Mouse (Mus musculus): ENCODE data around the gene Trmt1.
"Not testable (repeated sequence)": the region's sequence is repeated elsewhere in the genome, so short reads cannot be mapped to it uniquely, and the experiment has no call there.

Trmt1 gene

DNA sequence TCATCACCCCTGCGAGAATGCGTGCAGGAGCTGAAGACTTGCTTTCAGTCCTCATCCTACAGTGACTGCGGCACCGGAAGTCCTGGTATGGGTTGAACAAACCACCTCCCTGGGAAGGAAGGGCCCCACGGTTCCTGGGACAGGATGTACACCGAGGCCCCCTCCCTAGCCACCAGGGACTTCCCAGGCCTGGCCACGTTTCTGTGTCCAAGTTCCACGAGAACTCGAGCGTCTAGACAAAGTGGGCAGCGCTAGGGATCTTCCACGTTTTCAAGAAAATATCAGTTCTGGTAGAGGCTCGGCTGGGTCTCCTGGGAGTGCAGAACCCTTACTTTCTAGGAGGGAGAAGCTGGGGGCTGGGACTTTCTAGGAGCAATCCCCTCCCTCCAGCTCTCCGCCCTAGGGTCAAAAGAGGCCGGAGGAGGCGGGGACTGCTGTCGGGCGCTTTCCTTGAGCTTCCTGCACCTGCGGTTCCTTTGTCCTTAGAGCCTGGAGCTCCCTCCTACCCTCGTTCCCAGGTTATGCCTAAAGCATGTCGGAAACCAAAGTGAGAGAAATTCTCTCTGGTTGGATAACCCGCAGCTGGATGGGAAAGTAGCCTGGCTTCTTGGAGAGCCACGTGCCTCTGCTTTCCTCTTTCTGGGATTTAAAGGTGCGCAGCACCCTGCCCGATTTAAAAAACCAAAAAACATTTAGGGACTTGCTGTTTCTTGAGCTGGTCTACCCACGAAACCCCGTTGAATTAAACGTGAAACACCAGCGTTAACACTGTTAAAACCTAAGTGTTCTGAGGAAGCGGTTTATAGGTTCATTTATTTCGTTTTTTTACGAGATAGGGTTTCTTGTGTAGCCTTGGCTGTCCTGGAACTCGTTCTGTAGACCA, 25.9 kb upstream of the Trmt1 start:
- DNase-seq, result peak; percentile 71 to 73

- peak; percentile 71 to 73 for DNase-seq
These were observed 25.2 kb upstream of the Trmt1 start for GRCm38 (mm10) chr8:84660819-84661457.

- DNase-seq, result peak; percentile 84 to 85
These were observed 24.6 kb upstream of the Trmt1 start for GRCm38 (mm10) chr8:84661458-84661871.

DNA sequence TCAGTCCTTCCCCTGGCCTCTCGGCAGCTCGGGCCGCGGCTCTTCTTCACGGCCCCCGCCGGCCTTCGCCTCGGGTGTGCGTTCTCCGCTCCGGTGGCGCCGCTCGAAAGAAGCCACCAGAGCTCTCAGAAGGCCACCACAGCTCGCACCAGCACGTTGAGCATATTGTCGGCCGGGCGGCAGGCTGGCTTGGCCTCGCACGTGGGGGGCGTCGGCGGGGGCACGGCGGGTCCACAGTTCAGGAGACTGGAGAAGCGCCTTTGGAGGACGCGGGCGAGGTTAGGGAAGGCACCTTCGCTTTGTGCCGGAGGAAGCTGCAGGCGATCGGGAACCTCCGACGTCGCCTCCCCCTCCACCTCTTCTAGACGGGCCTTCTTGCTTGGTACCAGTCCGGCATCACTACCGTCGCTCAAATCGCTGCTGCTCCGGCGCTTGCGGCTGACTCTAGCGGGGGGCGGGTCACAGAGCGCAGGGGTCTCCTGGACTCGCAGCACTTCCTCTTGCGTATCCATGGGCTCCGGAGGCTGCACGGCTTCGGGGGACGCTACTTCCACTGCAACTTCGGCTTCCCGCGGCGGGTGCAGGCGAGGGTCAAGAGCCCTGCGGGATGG, 24.0 kb upstream of the Trmt1 start:
- DNase-seq, result peak in 1 of 2 experiments; percentile 43

DNA sequence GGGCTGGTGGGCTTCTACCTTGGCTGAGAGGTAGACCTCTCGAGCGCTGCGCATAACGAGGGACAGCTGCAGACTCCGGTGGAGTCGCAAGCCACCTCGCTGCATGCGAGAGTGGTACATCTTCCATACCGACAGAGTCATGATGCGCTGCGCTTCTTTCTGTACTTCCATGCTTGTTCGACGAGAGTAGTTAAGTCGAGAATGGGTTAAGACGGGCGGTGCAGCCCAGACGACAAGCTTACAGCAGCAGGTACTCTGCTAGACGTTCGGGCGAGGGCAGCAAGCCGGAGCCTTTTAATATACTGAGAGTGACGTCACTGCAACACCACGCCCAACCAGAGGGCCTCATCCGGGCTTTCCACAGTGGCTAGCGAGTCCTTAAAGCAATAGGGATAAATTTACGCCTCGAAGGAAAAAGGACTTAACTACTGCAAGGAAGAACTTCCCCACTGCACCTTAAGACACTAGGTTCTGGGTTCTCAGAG, 23.5 kb upstream of the Trmt1 start, which contains the start of gene Ier2:
Gene Ier2 (minus strand): TSS at position 272 of the 485 bp plus-strand sequence.
- peak; percentile 96 to 97 for DNase-seq

- DNase-seq, result peak; percentile 98
These were observed 22.4 kb upstream of the Trmt1 start for GRCm38 (mm10) chr8:84663483-84664327.

GRCm38 (mm10) chr8:84664566-84665384, 21.3 kb upstream of the Trmt1 start:
- DNase-seq, result peak; percentile 77 to 79

DNA sequence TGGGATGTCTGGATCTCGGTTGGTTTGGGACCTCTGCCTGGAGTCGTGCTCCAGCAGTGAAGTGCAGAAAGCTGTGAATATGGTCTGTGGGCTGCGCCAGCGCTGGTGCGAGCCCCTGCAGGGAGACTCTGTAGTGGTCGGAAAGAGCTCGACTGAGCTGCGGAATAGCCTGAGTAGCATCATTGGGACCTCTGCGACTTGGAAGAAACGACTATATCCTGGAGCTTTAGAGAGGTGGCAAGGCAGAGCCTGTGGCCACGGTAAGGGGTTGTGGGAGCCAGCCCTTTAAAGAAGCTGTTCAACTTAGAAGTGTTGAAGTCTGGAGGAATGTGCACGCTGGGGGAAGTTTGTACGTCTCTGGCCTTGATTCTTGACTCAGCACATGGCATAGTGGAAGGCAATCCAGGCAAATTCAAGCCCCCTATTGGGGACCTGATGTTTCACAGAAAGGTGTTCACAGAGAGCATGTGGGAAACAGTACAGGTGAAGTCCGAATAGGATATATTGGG, 20.7 kb upstream of the Trmt1 start:
- DNase-seq, result no peak

GRCm38 (mm10) chr8:84668081-84668480, 18.0 kb upstream of the Trmt1 start:
- DNase-seq, result no peak

- peak in 1 of 2 experiments; percentile 48 for DNase-seq
These were observed 17.2 kb upstream of the Trmt1 start for GRCm38 (mm10) chr8:84668731-84669485.

- not testable (repeated sequence) for DNase-seq
These were observed 15.7 kb upstream of the Trmt1 start for GRCm38 (mm10) chr8:84670295-84671006.

GRCm38 (mm10) chr8:84677305-84677704, 8.8 kb upstream of the Trmt1 start:
- no peak for DNase-seq

DNA sequence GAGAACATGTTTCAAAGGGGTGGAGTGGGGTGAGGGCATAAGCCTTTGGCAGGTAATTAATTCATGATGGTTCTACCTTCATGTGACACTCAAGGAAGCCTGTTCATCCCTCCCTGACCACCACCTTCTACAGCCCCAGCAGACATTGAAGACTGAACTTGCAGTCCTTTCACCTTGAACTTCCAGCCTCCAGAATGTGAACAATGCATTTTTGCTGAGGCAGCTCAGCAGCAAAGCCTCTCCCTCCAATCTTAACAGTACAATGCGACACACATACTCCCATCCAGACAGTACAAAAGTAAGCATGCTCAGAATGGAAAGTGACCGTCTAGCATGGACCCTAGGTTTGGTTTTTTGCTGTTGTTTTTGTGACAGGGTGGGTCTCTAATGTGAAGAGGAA, 4.6 kb upstream of the Trmt1 start:
- no peak for DNase-seq

DNA sequence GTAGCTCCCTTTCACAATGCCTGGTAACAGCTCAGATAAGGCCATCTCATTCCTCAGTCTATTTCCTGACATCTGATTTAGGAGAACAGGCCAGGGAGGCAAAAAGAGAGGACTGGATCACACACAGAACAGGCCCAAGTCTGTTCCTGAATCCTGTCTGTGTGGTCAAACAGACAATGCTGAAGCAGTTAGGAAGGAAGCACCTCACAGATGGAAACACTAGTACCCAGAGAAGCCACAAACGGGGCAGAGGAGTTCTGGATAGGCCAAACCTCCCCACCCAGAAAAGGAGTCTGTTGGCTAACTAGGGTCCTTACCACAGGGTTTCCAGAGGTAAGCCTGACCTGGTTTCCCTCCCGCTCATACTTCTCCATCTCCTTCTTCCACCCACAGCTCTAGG, 3.9 kb upstream of the Trmt1 start:
- DNase-seq, result no peak

- no peak for DNase-seq
These were observed 1.6 kb upstream of the Trmt1 start for GRCm38 (mm10) chr8:84684537-84684936.

DNA sequence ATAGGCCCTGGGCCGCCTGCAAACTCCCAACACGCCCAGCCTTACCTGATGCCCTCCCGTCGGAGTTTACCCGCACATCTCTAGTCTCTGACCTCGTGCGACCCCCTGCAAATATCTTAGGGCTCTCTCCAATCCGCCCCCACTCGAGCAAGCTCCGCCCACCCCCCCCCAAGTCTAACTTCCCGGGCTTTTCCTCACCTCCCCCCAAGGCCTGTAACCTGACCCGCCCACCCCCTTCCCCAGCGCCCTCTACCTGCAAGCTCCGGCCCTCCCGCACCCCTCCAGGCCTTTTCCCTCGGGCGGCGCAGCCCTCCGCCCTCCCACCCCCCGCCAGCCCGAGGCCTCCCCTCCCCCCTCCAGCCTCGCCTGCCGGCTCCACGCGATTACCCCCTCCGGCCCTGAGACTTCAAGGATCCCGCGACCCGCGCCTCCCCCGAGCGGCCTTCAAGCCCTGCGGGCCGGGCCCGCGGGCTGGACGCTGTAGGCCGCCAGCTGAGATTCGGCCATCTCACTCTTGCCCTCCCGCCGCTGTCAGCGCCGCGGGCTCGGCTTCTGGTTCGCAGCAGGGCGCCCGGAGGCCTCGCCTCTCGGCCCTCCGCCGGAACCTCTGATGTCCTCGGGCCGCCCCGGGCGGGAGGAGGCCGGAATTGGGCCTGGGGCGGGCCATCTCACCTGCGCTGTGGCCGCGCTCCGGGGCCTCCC, 1.0 kb downstream of the Trmt1 start:
- no peak for DNase-seq

DNA sequence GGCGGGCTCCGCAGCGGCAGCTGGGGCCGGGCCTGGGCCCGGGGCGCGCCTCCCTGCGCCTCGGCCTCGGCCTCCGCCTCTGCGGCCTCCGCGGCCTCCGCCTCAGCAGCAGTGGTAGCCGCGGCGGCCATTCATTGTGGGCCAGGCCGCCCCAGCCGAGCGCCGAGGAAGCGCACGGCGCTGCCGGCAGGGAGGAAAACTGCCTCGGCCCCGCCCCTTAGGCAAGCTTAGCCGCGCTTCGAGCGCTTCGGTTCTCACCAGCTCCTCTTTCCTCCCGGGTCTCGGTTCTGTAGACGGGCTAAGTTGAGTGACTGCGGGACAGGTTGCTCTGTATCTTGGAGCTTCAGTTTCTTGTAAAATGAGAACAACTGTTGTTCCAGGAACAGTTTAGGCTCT, 1.6 kb downstream of the Trmt1 start, which contains the start of gene Nacc1:
Gene Nacc1 (minus strand): TSS at position 158 of the 396 bp plus-strand sequence.
- DNase-seq, result peak; percentile 84 to 89

GRCm38 (mm10) chr8:84689091-84689915, 3.2 kb downstream of the Trmt1 start:
- DNase-seq, result peak; percentile 91 to 95
